Mouse (Mus musculus) macrophage (primary cell): Measurements from ENCODE around the gene Snrnp70. TPM values are rescaled to one million over a fixed set of nuclear protein-coding genes. Genes with fewer than 3 reads are reported as not detected.

ENCODE experiments used
- polyA plus RNA-seq: library from polyadenylated mRNA; stranded (reverse); fragments of 250-400 nt; gene quantifications from 3 replicates; pipeline ENCODE4 v1.2.4, GENCODE M21; 2018; ENCODE audit warnings: inconsistent platforms

Gene Snrnp70
- polyA plus RNA-seq, 1 experiment from 2014 or later, result 235 TPM

Other genes with a start within 250 kb of the Snrnp70 start
- gene Pih1d1, start 241.4 kb downstream of the Snrnp70 start, polyA plus RNA-seq, result 34.1 to 75.8 TPM (median 39.7 TPM) in 3 replicates
- 13.0 to 39.0 TPM (median 19.2 TPM) in 3 replicates for gene Aldh16a1, start 241.2 kb downstream of the Snrnp70 start, polyA plus RNA-seq
- not detected in 3 replicates for gene Slc17a7, start 231.8 kb downstream of the Snrnp70 start, polyA plus RNA-seq
- not detected in 3 replicates for gene Gfy, start 216.2 kb downstream of the Snrnp70 start, polyA plus RNA-seq
- gene Pth2, start 214.7 kb downstream of the Snrnp70 start, polyA plus RNA-seq, result not detected in 3 replicates
- not detected in 3 replicates for gene Ccdc155, start 190.8 kb downstream of the Snrnp70 start, polyA plus RNA-seq
- gene Dkkl1, start 183.6 kb downstream of the Snrnp70 start, polyA plus RNA-seq, result not detected in 3 replicates
- gene Tead2, start 180.0 kb downstream of the Snrnp70 start, polyA plus RNA-seq, result not detected in 3 replicates
- 88.2 to 139 TPM (median 131 TPM) in 3 replicates for gene Cd37, start 156.6 kb downstream of the Snrnp70 start, polyA plus RNA-seq
- gene Slc6a16, start 154.7 kb downstream of the Snrnp70 start, polyA plus RNA-seq, result not detected in 3 replicates
- gene Slc6a21, start 118.2 kb downstream of the Snrnp70 start, polyA plus RNA-seq, result not detected in 3 replicates
- gene Trpm4, start 62.0 kb downstream of the Snrnp70 start, polyA plus RNA-seq, result 4.2 to 6.1 TPM (median 4.7 TPM) in 3 replicates
- gene Hrc, start 60.5 kb downstream of the Snrnp70 start, polyA plus RNA-seq, result not detected in 3 replicates
- 0.27 to 0.75 TPM in 2 of 3 replicates, not detected in the other for gene Ppfia3, start 28.7 kb downstream of the Snrnp70 start, polyA plus RNA-seq
- gene Lin7b, start 25.2 kb downstream of the Snrnp70 start, polyA plus RNA-seq, result 0.50 TPM in 1 of 3 replicates, not detected in the others
- gene Kcna7, start 9.9 kb upstream of the Snrnp70 start, polyA plus RNA-seq, result not detected in 3 replicates
- not detected in 3 replicates for gene Ntf5, start 18.0 kb upstream of the Snrnp70 start, polyA plus RNA-seq
- gene Lhb, start 25.1 kb upstream of the Snrnp70 start, polyA plus RNA-seq, result not detected in 3 replicates
- 7.1 to 9.5 TPM (median 7.3 TPM) in 3 replicates for gene Gys1, start 39.1 kb upstream of the Snrnp70 start, polyA plus RNA-seq
- 14.9 to 41.5 TPM (median 18.7 TPM) in 3 replicates for gene Ruvbl2, start 42.4 kb upstream of the Snrnp70 start, polyA plus RNA-seq
- 15,351 to 37,573 TPM (median 32,957 TPM) in 3 replicates for gene Ftl1, start 64.1 kb upstream of the Snrnp70 start, polyA plus RNA-seq
- 72.6 to 246 TPM (median 245 TPM) in 3 replicates for gene Bax, start 71.2 kb upstream of the Snrnp70 start, polyA plus RNA-seq
- gene Tulp2, start 86.1 kb upstream of the Snrnp70 start, polyA plus RNA-seq, result not detected in 3 replicates
- gene Gm45808, start 91.1 kb upstream of the Snrnp70 start, polyA plus RNA-seq, result not detected in 3 replicates
- 12.5 to 24.6 TPM (median 12.8 TPM) in 3 replicates for gene Dhdh, start 93.1 kb upstream of the Snrnp70 start, polyA plus RNA-seq
- 298 to 734 TPM (median 400 TPM) in 3 replicates for gene Nucb1, start 114.7 kb upstream of the Snrnp70 start, polyA plus RNA-seq
- gene Ppp1r15a, start 130.5 kb upstream of the Snrnp70 start, polyA plus RNA-seq, result 21.4 to 32.3 TPM (median 27.6 TPM) in 3 replicates
- gene Plekha4, start 130.6 kb upstream of the Snrnp70 start, polyA plus RNA-seq, result 0.04 to 1.5 TPM (median 0.68 TPM) in 3 replicates
- gene Hsd17b14, start 159.2 kb upstream of the Snrnp70 start, polyA plus RNA-seq, result 0.78 to 5.8 TPM (median 1.3 TPM) in 3 replicates
- 31.4 to 52.8 TPM (median 38.5 TPM) in 3 replicates for gene Bcat2, start 174.4 kb upstream of the Snrnp70 start, polyA plus RNA-seq
- not detected in 3 replicates for gene Fgf21, start 219.7 kb upstream of the Snrnp70 start, polyA plus RNA-seq
- gene Fut1, start 221.5 kb upstream of the Snrnp70 start, polyA plus RNA-seq, result not detected in 3 replicates
- gene Izumo1, start 226.1 kb upstream of the Snrnp70 start, polyA plus RNA-seq, result not detected in 3 replicates
- 0.04 to 0.08 TPM (median 0.07 TPM) in 3 replicates for gene Rasip1, start 231.7 kb upstream of the Snrnp70 start, polyA plus RNA-seq
- not detected in 3 replicates for gene Mamstr, start 244.2 kb upstream of the Snrnp70 start, polyA plus RNA-seq